Mouse (Mus musculus): ENCODE data around the gene Apoe. TPM values are rescaled to one million over a fixed set of nuclear protein-coding genes. Genes with fewer than 3 reads are reported as not detected.
A peak's percentile ranks its signal among the peaks of the same experiment; 100 is the strongest.

Apoe gene
- total RNA-seq, 1 experiment, result 683 TPM

- no peak overlapping the region; a peak in 1 of 4 replicates for H3K4me3 ChIP-seq (ENCODE audit: insufficient read depth in 1 of 2, low read depth in 1 of 2, low read length in 2 of 2, poor library complexity in 1 of 2, severe bottlenecking in 1 of 2)
- TF ChIP-seq MAFK (IDR thresholded peaks at IDR 0.05; ENCODE audit: insufficient read depth, low read depth, low read length) (no peak), ZNF384 (IDR thresholded peaks at IDR 0.05; ENCODE audit: low read depth, low read length) (no peak), HCFC1 (IDR thresholded peaks at IDR 0.05; ENCODE audit: borderline replicate concordance, insufficient read depth, low read length) (no peak)
- DNase-seq (ENCODE audit: low read depth, low spot score), result no peak
- no peaks in the 10 kb centered on the region for H3K9me3 ChIP-seq (ENCODE audit: control insufficient read depth, insufficient read depth, low read depth, low read length)
- no peak overlapping the region for H3K27ac ChIP-seq (ENCODE audit: insufficient read depth, low read depth, low read length, poor library complexity, severe bottlenecking)
- H3K4me1 ChIP-seq (ENCODE audit: control insufficient read depth in 2 of 2, insufficient read depth in 2 of 2, low read length in 2 of 2, poor library complexity in 1 of 2), result peaks cover 1 to 12% of the 10 kb centered on the region in 2 experiments; a peak in 3 of 4 replicates
- peak overlapping the region; percentile 18; the same call in 1 of the 2 replicates for H3K9ac ChIP-seq (ENCODE audit: insufficient read depth, low read depth, low read length, poor library complexity, severe bottlenecking)
- in situ Hi-C loops (cut with MboI; ENCODE audit: low sequenced_read_pairs in 2 of 2, unreplicated experiment in 2 of 2), result no loop called here
- H3K36me3 ChIP-seq (ENCODE audit: control insufficient read depth, insufficient read depth, low read length, poor library complexity, severe bottlenecking), result no peaks in the 10 kb centered on the region
Observed at GRCm38 (mm10) chr7:19671511-19671910, 27.5 kb downstream of the Apoe start.

GRCm38 (mm10) chr7:19668947-19669721 is 29.9 kb downstream of the Apoe start:
- H3K27ac ChIP-seq (ENCODE audit: insufficient read depth, low read depth, low read length, poor library complexity, severe bottlenecking), result peak overlapping the region; percentile 3; the same call in 1 of the 2 replicates
- H3K9me3 ChIP-seq (ENCODE audit: control insufficient read depth, insufficient read depth, low read depth, low read length), result no peaks in the 10 kb centered on the region
- peak overlapping the region; percentile 69; the same call in 1 of the 2 replicates for H3K9ac ChIP-seq (ENCODE audit: insufficient read depth, low read depth, low read length, poor library complexity, severe bottlenecking)
- peaks cover 4 to 10% of the 10 kb centered on the region in 2 experiments for H3K4me1 ChIP-seq (ENCODE audit: control insufficient read depth in 2 of 2, insufficient read depth in 2 of 2, low read length in 2 of 2, poor library complexity in 1 of 2)
- TF ChIP-seq ZNF384 (IDR thresholded peaks at IDR 0.05; ENCODE audit: low read depth, low read length), result peak; percentile 92
- TF ChIP-seq MAFK (IDR thresholded peaks at IDR 0.05; ENCODE audit: insufficient read depth, low read depth, low read length), result no peak
- TF ChIP-seq ZC3H11A (IDR thresholded peaks at IDR 0.05; ENCODE audit: borderline replicate concordance, low read depth, low read length), result peak; percentile 64
- TF ChIP-seq HCFC1 (IDR thresholded peaks at IDR 0.05; ENCODE audit: borderline replicate concordance, insufficient read depth, low read length), result 0 out of 2 replicates have a peak, but pooled peaks have one; percentile 14
- in situ Hi-C loops (cut with MboI; ENCODE audit: low sequenced_read_pairs in 2 of 2, unreplicated experiment in 2 of 2), result no loop called here
- H3K36me3 ChIP-seq (ENCODE audit: control insufficient read depth, insufficient read depth, low read length, poor library complexity, severe bottlenecking), result no peaks in the 10 kb centered on the region
- DNase-seq (ENCODE audit: low read depth, low spot score), result peak; percentile 93
- H3K4me3 ChIP-seq (ENCODE audit: insufficient read depth in 1 of 2, low read depth in 1 of 2, low read length in 2 of 2, poor library complexity in 1 of 2, severe bottlenecking in 1 of 2), result peak overlapping the region in 1 of 2 experiments; percentile 37; a peak in 1 of 4 replicates

- Histone ChIP-seq H3K9ac (ENCODE audit: insufficient read depth, low read depth, low read length, poor library complexity, severe bottlenecking) (no peak overlapping the region), H3K4me3 (ENCODE audit: insufficient read depth in 1 of 2, low read depth in 1 of 2, low read length in 2 of 2, poor library complexity in 1 of 2, severe bottlenecking in 1 of 2) (no peak overlapping the region), H3K36me3 (ENCODE audit: control insufficient read depth, insufficient read depth, low read length, poor library complexity, severe bottlenecking) (peaks cover 4% of the 10 kb centered on the region; the same call in 1 of the 2 replicates), H3K27ac (ENCODE audit: insufficient read depth, low read depth, low read length, poor library complexity, severe bottlenecking) (no peak overlapping the region), H3K4me1 (ENCODE audit: control insufficient read depth in 2 of 2, insufficient read depth in 2 of 2, low read length in 2 of 2, poor library complexity in 1 of 2) (peaks cover 6 to 8% of the 10 kb centered on the region in 2 experiments; a peak in 3 of 4 replicates), H3K9me3 (ENCODE audit: control insufficient read depth, insufficient read depth, low read depth, low read length) (no peaks in the 10 kb centered on the region)
- no peak for TF ChIP-seq HCFC1 (IDR thresholded peaks at IDR 0.05; ENCODE audit: borderline replicate concordance, insufficient read depth, low read length)
- no peak for TF ChIP-seq ZC3H11A (IDR thresholded peaks at IDR 0.05; ENCODE audit: borderline replicate concordance, low read depth, low read length)
- no peak for TF ChIP-seq ZNF384 (IDR thresholded peaks at IDR 0.05; ENCODE audit: low read depth, low read length)
- no peak for TF ChIP-seq CHD2 (IDR thresholded peaks at IDR 0.05; ENCODE audit: low read depth, low read length)
- no peak for TF ChIP-seq MAFK (IDR thresholded peaks at IDR 0.05; ENCODE audit: insufficient read depth, low read depth, low read length)
- in situ Hi-C loops (cut with MboI; ENCODE audit: low sequenced_read_pairs in 2 of 2, unreplicated experiment in 2 of 2), result no loop called here
- no peak for DNase-seq (ENCODE audit: low read depth, low spot score)
Observed at GRCm38 (mm10) chr7:19667434-19667833, 31.6 kb downstream of the Apoe start.

GRCm38 (mm10) chr7:19666750-19667149 is 32.2 kb downstream of the Apoe start:
- no peak for DNase-seq (ENCODE audit: low read depth, low spot score)
- Histone ChIP-seq H3K9ac (ENCODE audit: insufficient read depth, low read depth, low read length, poor library complexity, severe bottlenecking) (no peak overlapping the region), H3K4me3 (ENCODE audit: insufficient read depth in 1 of 2, low read depth in 1 of 2, low read length in 2 of 2, poor library complexity in 1 of 2, severe bottlenecking in 1 of 2) (no peak overlapping the region), H3K9me3 (ENCODE audit: control insufficient read depth, insufficient read depth, low read depth, low read length) (no peaks in the 10 kb centered on the region), H3K36me3 (ENCODE audit: control insufficient read depth, insufficient read depth, low read length, poor library complexity, severe bottlenecking) (peaks cover 8% of the 10 kb centered on the region; the same call in 1 of the 2 replicates), H3K27ac (ENCODE audit: insufficient read depth, low read depth, low read length, poor library complexity, severe bottlenecking) (no peak overlapping the region), H3K4me1 (ENCODE audit: control insufficient read depth in 2 of 2, insufficient read depth in 2 of 2, low read length in 2 of 2, poor library complexity in 1 of 2) (peaks cover 6 to 8% of the 10 kb centered on the region in 2 experiments; a peak in 3 of 4 replicates)
- in situ Hi-C loops (cut with MboI; ENCODE audit: low sequenced_read_pairs in 2 of 2, unreplicated experiment in 2 of 2), result no loop called here
- TF ChIP-seq MAFK (IDR thresholded peaks at IDR 0.05; ENCODE audit: insufficient read depth, low read depth, low read length) (no peak), ZNF384 (IDR thresholded peaks at IDR 0.05; ENCODE audit: low read depth, low read length) (0 out of 2 replicates have a peak, but pooled peaks have one; percentile 35)
